Mouse (Mus musculus): ENCODE data around the gene Dus3l.

The Dus3l gene

GRCm38 (mm10) chr17:56764474-56765354 lies at the start of gene Dus3l:
Gene Dus3l, plus strand, starts transcription at chr17:56764757.
- in situ Hi-C loops (cut with MboI): no loop called here

GRCm38 (mm10) chr17:56715360-56715759 lies 49.2 kb upstream of the Dus3l start:
- in situ Hi-C loops (cut with MboI): no loop called here

- in situ Hi-C loops (cut with MboI): no loop called here
Measured at GRCm38 (mm10) chr17:56715914-56716654, 48.5 kb upstream of the Dus3l start.

DNA sequence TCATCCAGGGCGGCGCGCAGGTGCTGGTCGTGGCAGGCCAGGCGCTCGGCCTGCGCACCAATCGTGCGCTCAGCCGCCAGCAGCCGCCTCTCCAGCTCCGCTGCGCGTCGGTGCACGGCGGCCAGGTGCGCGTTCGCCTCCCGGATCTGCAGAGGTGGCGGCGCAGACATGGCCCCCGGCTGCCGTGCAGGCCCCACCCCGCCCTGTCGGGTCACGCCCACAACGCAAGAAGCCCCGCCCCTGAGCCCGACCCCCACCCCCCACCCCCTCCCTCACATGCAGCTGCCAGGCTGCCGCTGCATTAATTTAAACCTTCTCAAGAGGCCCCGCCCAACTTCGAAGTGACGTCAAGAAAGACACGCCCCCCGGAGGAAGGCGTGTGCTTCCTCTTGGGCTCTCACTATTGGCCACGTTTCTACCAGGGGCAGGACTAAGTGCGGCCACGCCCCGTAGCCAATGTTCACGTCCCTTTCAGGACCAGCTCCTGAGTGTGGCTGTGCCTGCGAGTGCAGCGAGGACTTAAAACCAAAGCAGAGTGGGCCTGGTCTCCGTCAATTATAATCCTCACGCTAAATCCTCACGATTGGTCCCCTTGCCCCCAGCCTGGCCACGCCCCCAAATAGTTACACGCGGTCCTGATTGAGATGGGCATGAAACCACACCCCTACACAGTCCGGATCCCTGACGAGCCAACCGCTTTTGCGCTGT lies 47.7 kb upstream of the Dus3l start:
- in situ Hi-C loops (cut with MboI): no loop called here

- in situ Hi-C loops (cut with MboI): no loop called here
Measured at GRCm38 (mm10) chr17:56717363-56718058, 47.0 kb upstream of the Dus3l start, which contains the start of the genes Ndufa11 and Vmac. Gene Ndufa11, plus strand, starts transcription at chr17:56717767. Gene Vmac, minus strand, starts transcription at chr17:56718022.

DNA sequence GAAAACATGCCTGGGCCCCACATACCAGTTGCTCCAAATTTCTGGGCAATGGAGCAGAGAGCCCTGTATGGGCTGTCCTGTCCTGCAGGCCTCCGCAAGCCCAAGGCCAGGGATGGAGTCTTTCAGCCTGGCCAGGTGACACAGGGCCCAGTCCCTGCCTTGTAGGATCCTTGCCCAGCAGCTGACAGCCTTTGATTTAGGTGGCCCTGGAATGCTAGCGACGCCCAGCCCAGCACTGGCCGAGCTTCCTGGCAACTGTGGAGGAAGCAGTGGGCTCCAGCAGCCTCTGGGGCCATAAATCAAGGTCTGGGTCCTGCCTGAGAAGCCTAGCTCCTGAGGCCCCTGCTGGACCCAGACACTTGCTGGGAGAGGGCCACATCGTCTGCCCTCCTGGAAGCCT lies 42.1 kb upstream of the Dus3l start:
- in situ Hi-C loops (cut with MboI): no loop called here

DNA sequence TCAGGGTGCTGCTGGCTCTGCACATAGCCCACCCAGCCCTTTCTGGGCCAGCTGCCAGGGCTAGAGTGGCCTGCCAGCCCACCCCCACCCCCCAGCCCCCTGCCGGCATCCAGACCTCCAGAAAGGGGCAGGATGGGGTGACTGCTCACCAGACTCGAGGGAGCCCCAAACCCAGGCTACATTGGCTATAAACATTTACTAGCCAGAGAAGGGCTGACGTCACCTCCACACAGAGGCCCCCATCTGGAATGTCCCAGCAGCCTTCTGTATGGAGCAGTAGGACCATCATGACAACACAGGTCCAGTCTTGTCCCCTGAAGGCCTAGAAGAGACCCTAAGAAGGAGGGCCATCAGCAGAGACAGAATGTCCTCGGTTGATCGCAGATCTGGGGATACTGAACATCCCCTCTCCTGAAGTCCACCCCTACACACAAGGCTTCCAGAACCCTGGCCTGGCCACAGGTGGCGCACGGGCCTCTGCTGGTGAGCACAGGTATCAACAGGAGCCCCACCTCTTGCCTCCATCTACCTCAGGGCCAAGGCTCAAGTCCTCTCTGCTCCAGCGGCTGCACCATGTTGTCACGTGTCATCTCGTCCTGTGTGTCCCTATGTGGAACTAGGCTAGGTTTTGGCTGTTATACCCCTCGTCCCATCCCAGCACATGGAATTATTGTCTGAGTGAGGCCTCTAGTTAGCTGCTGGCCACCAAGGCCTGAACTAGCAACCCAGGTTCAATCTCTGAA lies 41.0 kb upstream of the Dus3l start:
- in situ Hi-C loops (cut with MboI): no loop called here

- in situ Hi-C loops (cut with MboI): no loop called here
Measured at GRCm38 (mm10) chr17:56727029-56727649, 37.4 kb upstream of the Dus3l start.

GRCm38 (mm10) chr17:56727659-56728058 lies 36.9 kb upstream of the Dus3l start:
- in situ Hi-C loops (cut with MboI): no loop called here

DNA sequence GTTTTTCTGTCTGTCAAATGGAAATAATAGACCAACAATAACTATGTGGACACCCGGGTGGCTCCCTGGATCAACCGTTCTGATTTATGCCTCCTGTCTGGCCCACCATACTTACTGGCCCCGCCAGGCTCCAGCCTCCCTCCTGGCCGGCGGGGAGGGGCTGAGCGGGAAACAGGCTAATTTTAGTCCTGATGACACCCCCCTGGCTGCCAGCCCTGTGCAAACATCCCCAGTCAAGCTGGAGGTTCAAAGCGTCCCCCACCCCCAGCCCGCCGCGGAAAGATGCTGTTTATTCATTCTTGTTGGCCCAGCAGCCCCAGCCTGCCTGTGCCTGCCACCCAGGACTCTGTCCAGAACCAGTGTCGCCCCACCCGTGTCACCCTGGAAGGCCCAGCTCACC lies 36.4 kb upstream of the Dus3l start:
- in situ Hi-C loops (cut with MboI): no loop called here

DNA sequence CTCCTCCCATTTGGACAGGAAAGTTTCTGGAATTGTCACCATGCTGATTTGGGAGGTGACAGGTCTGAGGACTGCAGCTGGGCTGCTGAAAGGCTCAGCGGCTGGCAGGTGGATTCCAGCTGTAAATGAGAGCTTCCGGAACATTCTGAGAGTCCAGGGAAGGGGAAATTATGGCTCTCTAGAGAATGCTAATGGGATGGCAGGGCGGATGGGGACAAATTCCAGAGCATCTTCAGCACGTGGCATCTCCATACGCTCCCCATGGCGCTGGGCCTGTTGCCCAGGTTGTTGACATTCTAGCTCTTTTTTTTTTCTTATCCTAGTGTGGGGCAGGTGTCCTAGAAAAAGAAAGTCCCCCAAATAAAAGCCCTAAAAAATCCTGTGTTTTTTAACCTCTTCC lies 35.4 kb upstream of the Dus3l start:
- in situ Hi-C loops (cut with MboI): no loop called here

DNA sequence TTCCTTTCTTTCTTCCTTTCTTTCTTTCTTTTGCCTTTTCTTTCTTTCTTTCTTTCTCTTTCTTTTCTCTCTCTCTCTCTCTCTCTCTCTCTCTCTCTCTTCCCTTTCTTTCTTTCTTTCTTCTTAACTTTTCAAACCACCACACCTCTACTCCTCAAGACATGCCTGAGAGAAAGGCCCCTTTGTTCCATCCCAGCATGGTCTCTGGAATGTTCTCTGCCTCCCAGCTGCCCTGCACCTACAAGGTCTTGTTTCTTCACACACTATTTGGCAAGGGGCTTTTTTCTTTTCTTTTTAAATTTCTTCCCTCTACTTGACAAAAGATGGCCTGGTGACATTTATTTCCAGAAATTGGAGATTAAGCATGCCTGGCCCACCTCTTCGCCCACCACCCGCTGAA lies 34.9 kb upstream of the Dus3l start:
- in situ Hi-C loops (cut with MboI): no loop called here

- in situ Hi-C loops (cut with MboI): no loop called here
Measured at GRCm38 (mm10) chr17:56736534-56736933, 28.0 kb upstream of the Dus3l start.

GRCm38 (mm10) chr17:56738221-56738620 lies 26.3 kb upstream of the Dus3l start:
- in situ Hi-C loops (cut with MboI): no loop called here

GRCm38 (mm10) chr17:56740118-56740787 lies 24.3 kb upstream of the Dus3l start:
- in situ Hi-C loops (cut with MboI): no loop called here

GRCm38 (mm10) chr17:56740788-56741160 lies 23.8 kb upstream of the Dus3l start:
- in situ Hi-C loops (cut with MboI): no loop called here

DNA sequence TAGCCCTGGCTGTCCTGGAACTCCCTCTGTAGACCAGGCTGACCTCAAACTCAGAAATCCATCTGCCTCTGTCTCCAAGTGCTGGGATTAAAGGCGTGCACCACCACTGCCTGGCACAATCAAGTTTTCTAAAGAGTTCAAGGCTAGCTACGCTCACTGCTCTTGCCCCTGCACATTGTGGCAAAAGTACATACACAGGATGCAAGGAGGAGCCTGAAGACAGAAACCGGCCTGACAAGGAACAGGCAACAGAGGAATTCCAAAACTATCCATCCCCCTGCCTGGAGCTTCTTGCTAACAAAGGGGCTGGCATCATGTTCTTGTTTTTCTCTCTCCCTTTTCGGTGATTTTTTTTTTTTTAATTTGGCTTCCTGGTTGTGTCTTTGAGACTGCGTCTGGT lies 20.4 kb upstream of the Dus3l start:
- in situ Hi-C loops (cut with MboI): no loop called here

DNA sequence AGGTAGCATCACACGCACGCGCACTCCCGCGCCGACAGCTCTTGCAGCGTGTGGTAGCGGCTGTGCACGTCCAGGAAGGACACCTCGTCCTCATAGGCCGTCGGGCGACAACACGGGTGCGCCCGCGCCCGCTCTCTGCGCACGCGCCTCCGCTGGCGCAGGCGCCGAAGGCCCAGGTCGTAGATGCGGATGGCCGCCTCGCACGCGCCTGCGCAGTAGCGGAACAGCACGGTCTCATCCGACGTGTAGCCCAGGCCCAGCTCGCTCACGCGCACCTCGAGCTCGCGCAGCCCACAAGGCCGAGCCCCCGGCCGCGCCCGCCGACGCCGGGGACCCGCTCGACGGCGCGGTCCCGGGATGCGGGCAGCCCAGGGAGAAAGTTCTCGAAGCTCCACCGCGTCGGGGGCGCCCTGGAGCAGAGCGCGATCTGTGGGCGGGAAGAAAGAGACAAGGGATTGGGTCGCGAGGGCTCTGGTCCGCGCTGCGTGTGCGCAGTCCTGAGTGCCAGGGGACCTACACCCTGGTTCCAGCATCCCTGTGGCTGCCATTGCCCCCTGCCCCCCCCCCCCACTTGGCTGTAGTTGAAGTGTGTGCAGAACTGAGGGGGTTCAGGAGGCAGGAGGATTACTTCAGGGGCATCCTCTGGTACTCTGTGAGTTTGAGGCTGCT lies 13.0 kb upstream of the Dus3l start:
- in situ Hi-C loops (cut with MboI): no loop called here

GRCm38 (mm10) chr17:56753452-56753851 lies 11.1 kb upstream of the Dus3l start:
- in situ Hi-C loops (cut with MboI): no loop called here
